Mouse (Mus musculus): ENCODE measurements at regions not wholly inside any gene's neighbourhood (a gene's known extent, or its start where the extent isn't known, plus 50 kb on each side); places are given as distances from the start of the nearest gene placed in this dataset.

DNA sequence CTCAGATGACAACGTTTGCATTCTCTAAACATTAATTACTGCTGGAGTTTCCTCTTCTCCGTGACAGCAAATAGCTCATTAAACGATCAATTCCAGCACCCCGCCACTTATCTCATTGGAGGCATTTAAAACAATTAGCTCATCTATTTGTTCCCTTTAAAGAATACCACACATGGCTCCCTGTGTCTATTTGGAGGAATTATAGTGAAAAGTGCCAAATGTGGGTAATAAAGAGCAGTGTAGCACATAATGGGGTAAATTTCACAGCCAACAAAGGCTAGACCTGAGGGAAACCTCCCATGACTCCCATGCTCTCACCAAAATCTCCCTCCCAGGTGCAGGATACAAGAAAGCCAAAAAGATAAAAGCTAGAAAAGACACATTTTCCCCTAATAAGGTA is 456.9 kb upstream of the Gcfc2 start:
- Histone ChIP-seq H3K4me3 (replicated peaks) (no peak overlapping the region), H3K36me3 (no peaks in the 10 kb centered on the region), H3K4me2 (replicated peaks) (no peak overlapping the region), H3K27me3 (replicated peaks) (no peaks in the 10 kb centered on the region), H3K4me1 (replicated peaks) (no peaks in the 10 kb centered on the region), H3K27ac (no peak overlapping the region), H3K9me3 (no peaks in the 10 kb centered on the region), H3K9ac (no peak overlapping the region)
- WGBS, result 57% methylated on average over 4 of the region's 4 CpGs
- ATAC-seq, result no peak

DNA sequence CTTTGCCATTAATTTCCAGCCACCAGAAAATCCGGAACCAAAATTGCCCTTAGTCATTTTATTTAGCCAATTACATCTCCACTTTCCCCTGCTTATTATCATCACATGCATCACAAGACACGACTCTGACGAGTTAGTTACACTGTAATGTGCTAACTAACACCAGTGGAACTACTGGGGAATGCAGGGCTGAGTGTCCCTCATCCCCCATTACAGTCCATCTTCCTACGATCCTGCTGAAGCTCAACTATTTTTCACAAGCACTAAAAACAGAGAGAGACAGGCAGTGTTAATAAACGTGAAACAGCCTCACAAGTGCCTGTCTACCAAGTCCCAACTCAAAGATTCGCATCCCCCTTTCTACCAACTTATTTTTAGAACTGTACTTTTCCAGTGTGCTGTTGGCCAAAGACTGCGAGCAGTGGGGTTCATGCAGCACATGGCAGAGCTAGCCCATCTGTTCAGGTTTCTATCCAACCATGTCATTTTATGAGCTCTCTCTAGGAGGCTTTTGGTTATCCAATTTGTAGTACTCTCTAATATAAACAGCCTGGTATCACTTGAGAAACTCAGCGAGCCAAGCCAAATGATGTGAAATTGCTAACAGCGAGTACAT is 452.0 kb upstream of the Gcfc2 start:
- Histone ChIP-seq H3K4me1 (replicated peaks) (no peaks in the 10 kb centered on the region), H3K4me3 (replicated peaks) (no peak overlapping the region), H3K9me3 (no peaks in the 10 kb centered on the region), H3K27me3 (replicated peaks) (no peaks in the 10 kb centered on the region), H3K4me2 (replicated peaks) (no peak overlapping the region), H3K9ac (no peak overlapping the region), H3K36me3 (no peaks in the 10 kb centered on the region), H3K27ac (no peak overlapping the region)
- ATAC-seq, result no peak
- 60% methylated on average over 9 of the region's 9 CpGs for WGBS

DNA sequence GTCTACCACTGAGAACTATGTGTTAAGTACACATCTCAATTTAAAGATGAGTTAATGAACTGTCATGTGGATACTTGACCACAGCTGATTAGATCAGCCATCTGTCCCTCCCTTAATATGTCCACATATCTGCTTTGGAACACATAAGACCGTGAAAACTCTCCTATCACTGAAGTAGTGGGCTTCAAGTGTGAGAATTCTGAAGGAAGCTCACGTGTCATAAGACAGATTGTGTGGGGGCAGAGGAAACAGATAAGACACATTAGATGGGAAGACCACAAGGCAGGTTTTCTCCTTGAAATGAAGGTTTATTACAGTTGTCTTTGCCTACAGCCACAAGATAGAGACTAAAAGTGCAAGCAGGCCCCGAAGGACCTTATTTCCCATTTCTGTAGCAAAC is 451.0 kb upstream of the Gcfc2 start:
- Histone ChIP-seq H3K4me1 (replicated peaks) (no peaks in the 10 kb centered on the region), H3K9me3 (no peaks in the 10 kb centered on the region), H3K9ac (no peak overlapping the region), H3K27me3 (replicated peaks) (no peaks in the 10 kb centered on the region), H3K27ac (no peak overlapping the region), H3K4me2 (replicated peaks) (no peak overlapping the region), H3K4me3 (replicated peaks) (no peak overlapping the region), H3K36me3 (no peaks in the 10 kb centered on the region)
- no peak for ATAC-seq
- 75% methylated on average over 3 of the region's 3 CpGs for WGBS

DNA sequence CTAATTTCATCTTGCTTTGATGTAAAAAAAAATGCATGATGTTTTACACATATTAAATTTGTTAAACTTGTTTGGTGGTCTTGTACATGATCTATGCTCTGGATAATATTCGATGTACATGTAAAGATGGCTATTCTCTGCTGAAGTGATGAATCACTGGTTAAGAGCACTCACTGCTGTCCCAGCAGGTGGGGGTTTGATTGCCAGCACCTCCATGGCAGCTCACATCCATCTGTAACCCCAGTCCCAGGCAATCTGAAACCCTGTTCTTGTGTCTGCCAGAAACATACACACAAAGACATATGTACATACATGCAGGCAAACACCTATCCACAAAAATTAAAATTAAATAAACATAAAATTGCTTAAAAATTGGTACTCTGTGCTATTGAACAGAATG is 448.7 kb upstream of the Gcfc2 start:
- H3K4me1 ChIP-seq (replicated peaks), result no peaks in the 10 kb centered on the region
- no peak overlapping the region for H3K9ac ChIP-seq
- 83% methylated on average over 1 of the region's 1 CpGs for WGBS
- H3K36me3 ChIP-seq, result no peaks in the 10 kb centered on the region
- ATAC-seq, result no peak
- no peaks in the 10 kb centered on the region for H3K9me3 ChIP-seq
- H3K27me3 ChIP-seq (replicated peaks), result no peaks in the 10 kb centered on the region
- no peak overlapping the region for H3K4me3 ChIP-seq (replicated peaks)
- H3K27ac ChIP-seq, result no peak overlapping the region
- H3K4me2 ChIP-seq (replicated peaks), result no peak overlapping the region

DNA sequence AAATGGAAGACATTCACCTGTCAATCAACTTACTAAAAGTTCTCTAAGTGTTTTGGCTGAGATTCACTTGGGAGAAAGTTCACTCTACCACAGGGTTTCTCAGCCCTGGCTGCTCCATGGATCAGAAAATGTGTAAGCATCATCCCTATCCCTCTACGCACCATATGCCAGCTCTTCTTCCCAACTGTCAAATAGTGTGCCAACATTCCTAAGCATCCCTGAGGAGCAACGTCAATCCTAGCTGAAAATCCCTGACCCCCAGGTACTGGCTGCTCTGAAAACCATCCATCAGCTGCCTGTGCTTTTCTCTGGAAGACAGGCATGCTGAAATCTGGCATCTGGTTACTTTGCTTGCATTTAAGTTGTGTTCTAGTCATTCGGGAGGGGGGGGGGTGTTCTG is 436.5 kb upstream of the Gcfc2 start:
- Histone ChIP-seq H3K4me1 (replicated peaks) (no peaks in the 10 kb centered on the region), H3K9ac (no peak overlapping the region), H3K4me2 (replicated peaks) (no peak overlapping the region), H3K27ac (no peak overlapping the region), H3K27me3 (replicated peaks) (no peaks in the 10 kb centered on the region), H3K9me3 (no peaks in the 10 kb centered on the region), H3K36me3 (no peaks in the 10 kb centered on the region), H3K4me3 (replicated peaks) (no peak overlapping the region)
- 67% methylated on average over 3 of the region's 3 CpGs for WGBS
- no peak for ATAC-seq

DNA sequence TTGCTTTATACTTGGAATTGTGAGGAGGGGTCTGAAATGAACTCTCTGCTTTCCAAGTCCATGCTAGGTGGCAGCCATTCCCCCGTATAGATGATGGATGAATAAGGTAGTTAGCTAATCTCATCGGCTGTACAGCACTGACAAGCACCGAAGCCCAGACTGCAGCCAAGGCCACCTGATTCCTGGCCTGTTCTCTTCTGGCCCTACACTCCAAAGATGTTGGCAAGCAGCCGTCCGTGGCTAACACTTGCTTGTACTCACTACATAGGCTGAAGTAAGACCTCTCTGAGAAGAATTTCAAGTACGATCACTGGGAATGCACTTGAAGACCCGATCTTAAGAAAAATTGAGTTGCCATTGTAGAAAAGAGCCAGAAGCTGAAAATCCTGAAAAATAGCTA is 427.2 kb upstream of the Gcfc2 start:
- ATAC-seq, result no peak
- Histone ChIP-seq H3K9ac (no peak overlapping the region), H3K36me3 (no peaks in the 10 kb centered on the region), H3K27ac (no peak overlapping the region), H3K4me1 (replicated peaks) (no peaks in the 10 kb centered on the region), H3K9me3 (no peaks in the 10 kb centered on the region), H3K4me2 (replicated peaks) (no peak overlapping the region), H3K4me3 (replicated peaks) (no peak overlapping the region), H3K27me3 (replicated peaks) (no peaks in the 10 kb centered on the region)
- WGBS, result 89% methylated on average over 7 of the region's 7 CpGs

DNA sequence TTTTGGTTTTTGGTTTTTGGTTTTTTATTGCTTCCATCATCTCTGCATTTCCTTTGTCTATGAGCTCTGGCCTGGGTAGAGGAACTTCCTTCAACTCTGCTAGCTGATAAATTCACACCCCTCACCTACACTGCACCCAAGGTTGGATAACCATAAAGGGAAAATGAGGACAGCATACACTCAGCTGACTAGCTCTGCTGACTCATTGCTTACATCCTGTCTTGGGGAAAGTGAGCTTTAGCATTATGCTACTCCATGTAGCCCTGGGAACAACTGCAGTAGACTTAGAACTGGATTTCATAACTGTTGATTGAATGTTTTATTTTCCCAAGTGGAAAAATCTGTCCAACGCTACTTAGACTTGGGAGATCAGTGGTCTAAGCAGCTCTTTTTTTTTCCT is 406.3 kb upstream of the Gcfc2 start:
- no peaks in the 10 kb centered on the region for H3K36me3 ChIP-seq
- H3K4me3 ChIP-seq (replicated peaks), result no peak overlapping the region
- WGBS, result 79% methylated on average over 1 of the region's 1 CpGs
- ATAC-seq, result no peak
- H3K9ac ChIP-seq, result no peak overlapping the region
- H3K27ac ChIP-seq, result no peak overlapping the region
- H3K4me1 ChIP-seq (replicated peaks), result no peaks in the 10 kb centered on the region
- no peak overlapping the region for H3K4me2 ChIP-seq (replicated peaks)
- H3K27me3 ChIP-seq (replicated peaks), result no peaks in the 10 kb centered on the region
- H3K9me3 ChIP-seq, result no peaks in the 10 kb centered on the region

DNA sequence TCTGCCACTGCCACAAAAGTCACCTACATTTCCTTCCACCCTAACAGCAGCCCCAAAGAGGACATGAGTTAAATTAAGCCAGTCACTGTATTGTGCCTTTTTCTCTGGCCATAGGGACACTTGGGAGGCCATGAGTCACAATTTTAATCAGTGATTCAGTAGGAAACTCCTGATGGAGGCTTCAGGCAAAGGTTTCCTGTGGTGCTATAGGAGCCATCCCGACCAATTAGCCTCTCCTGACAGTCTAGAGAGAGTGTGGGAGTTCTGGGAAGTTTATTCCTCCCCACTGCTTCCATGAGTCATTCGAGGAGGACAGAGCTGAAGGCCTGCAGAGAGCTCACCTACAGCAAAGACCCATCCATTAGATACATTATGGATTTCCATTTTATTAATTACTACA is 361.2 kb upstream of the Gcfc2 start:
- H3K36me3 ChIP-seq, result no peaks in the 10 kb centered on the region
- ATAC-seq, result no peak
- H3K4me2 ChIP-seq (replicated peaks), result no peak overlapping the region
- H3K27me3 ChIP-seq (replicated peaks), result no peaks in the 10 kb centered on the region
- H3K9ac ChIP-seq, result no peak overlapping the region
- no peaks in the 10 kb centered on the region for H3K9me3 ChIP-seq
- no peak overlapping the region for H3K27ac ChIP-seq
- H3K4me3 ChIP-seq (replicated peaks), result no peak overlapping the region
- WGBS, result 67% methylated on average over 2 of the region's 2 CpGs
- H3K4me1 ChIP-seq (replicated peaks), result no peaks in the 10 kb centered on the region

DNA sequence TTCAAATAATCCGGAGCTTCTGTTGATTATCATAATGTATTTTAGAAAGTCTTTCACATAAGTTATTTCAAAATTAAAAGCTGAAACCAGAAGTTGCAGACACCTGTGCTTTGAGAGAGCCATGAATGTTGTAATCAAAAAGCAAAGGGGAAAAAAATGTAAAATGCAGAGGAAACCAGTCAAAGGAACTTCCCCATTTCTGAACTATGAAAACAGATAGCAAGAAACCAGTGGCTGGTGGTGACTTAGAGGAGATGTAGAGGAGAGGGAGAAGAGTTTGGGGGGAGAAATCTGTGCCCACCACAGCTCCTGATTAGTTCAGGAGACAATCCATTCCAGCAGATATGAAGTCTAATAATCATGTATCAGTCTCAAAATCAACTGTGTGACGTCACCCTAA is 360.3 kb upstream of the Gcfc2 start:
- Histone ChIP-seq H3K27me3 (replicated peaks) (no peaks in the 10 kb centered on the region), H3K9ac (no peak overlapping the region), H3K9me3 (no peaks in the 10 kb centered on the region), H3K27ac (no peak overlapping the region), H3K4me2 (replicated peaks) (no peak overlapping the region), H3K36me3 (no peaks in the 10 kb centered on the region), H3K4me3 (replicated peaks) (no peak overlapping the region), H3K4me1 (replicated peaks) (no peaks in the 10 kb centered on the region)
- WGBS, result 77% methylated on average over 2 of the region's 2 CpGs
- ATAC-seq, result no peak

DNA sequence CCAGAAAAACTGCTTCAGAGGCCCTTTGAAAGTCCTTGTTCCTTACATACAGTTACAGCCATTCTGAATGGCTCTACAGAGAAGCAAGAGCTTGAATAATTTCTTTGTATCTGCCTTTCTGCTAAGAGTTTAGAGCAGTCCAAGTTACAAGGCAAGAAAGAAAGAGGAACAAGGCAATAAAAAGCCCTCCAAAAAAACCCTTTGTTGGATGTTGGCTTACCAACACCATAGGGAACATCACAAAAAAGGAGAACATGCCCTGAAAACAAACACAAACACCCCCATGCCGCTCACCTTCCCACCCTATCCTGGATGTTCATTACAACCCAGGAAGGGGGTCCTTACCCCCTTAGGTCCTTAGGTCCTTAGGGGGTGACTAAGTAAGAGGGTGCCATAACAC is 359.2 kb upstream of the Gcfc2 start:
- Histone ChIP-seq H3K4me3 (replicated peaks) (no peak overlapping the region), H3K9me3 (no peaks in the 10 kb centered on the region), H3K4me2 (replicated peaks) (no peak overlapping the region), H3K27me3 (replicated peaks) (no peaks in the 10 kb centered on the region), H3K4me1 (replicated peaks) (no peaks in the 10 kb centered on the region), H3K27ac (no peak overlapping the region), H3K9ac (no peak overlapping the region), H3K36me3 (no peaks in the 10 kb centered on the region)
- 88% methylated on average over 1 of the region's 1 CpGs for WGBS
- ATAC-seq, result no peak

DNA sequence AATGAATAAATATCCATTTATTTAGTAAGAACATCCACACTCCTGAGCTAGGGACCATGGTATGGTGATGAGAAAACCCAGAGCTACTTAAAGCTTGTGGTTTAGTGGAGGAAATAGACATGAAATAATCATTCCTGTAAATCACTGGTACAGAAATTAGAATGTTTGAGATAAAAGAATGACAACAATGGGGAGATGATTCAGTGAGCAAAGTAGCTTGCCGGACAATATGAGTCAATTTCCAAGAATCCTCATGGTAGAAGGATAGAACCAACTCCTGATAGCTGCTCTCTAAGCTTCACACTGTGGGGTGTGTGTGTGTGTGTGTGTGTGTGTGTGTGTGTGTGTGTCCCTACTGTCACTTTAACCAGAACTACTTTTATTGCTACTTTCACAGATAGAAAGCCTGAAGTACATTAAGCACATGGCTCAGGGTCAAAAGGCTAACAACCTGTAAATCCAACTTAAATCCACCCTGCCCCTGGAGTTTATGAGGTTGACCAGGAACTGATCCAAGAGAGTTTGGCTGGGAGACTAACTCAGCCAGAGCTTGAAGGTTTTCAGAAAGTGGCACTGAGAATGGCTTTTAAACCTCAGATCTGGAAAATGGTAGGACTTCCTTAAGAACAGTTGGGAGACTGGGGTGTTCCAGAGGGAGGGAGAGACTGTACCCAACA is 336.9 kb upstream of the Gcfc2 start:
- 59% methylated on average over 1 of the region's 1 CpGs for WGBS
- Histone ChIP-seq H3K27ac (no peak overlapping the region), H3K4me2 (replicated peaks) (no peak overlapping the region), H3K36me3 (no peaks in the 10 kb centered on the region), H3K9ac (no peak overlapping the region), H3K4me3 (replicated peaks) (no peak overlapping the region), H3K9me3 (no peaks in the 10 kb centered on the region), H3K27me3 (replicated peaks) (no peaks in the 10 kb centered on the region), H3K4me1 (replicated peaks) (no peaks in the 10 kb centered on the region)
- no peak for ATAC-seq

DNA sequence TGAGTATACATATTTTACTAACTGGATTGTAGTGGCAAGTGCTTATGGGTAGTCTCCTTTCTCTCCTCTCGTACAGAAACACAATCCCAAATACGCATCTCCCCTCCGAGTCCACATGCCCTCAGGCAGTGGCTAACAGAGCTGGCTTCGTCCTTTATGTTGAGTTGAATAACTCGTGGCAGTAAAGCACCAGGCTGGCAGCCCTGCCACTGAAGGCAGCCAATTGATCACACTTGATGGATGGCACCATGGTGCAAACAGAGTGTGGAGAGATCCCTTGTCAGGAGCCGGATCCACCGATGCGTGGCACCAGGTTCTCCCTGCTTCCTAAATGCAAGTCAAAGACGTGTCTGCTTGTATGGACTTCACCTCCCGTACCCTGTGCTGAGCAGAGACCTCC is 333.7 kb upstream of the Gcfc2 start:
- no peak overlapping the region for H3K4me3 ChIP-seq (replicated peaks)
- no peak overlapping the region for H3K9ac ChIP-seq
- no peaks in the 10 kb centered on the region for H3K36me3 ChIP-seq
- no peak overlapping the region for H3K27ac ChIP-seq
- H3K27me3 ChIP-seq (replicated peaks), result no peaks in the 10 kb centered on the region
- no peak for ATAC-seq
- no peaks in the 10 kb centered on the region for H3K9me3 ChIP-seq
- H3K4me1 ChIP-seq (replicated peaks), result no peaks in the 10 kb centered on the region
- WGBS, result 80% methylated on average over 10 of the region's 10 CpGs
- H3K4me2 ChIP-seq (replicated peaks), result no peak overlapping the region

DNA sequence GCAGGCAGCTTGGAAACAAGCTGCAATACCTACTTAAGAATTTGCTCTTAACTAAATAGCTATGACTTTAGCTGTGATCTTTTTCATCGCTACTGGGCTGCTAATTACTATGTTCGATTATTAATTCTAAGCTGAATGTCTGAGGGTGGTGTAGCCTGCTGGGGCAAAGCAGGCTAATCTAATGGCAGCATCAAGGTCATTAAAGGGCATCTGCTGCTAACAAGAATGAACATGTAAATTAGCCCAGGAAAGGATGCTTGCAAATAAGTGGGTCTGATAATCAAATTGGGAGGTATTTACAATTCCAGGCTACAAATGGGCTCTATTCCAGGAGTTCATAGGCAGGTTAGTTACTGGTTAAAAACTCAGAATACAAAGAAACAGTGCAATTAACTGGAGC is 327.5 kb upstream of the Gcfc2 start:
- no peak for ATAC-seq
- no peak overlapping the region for H3K9ac ChIP-seq
- H3K4me3 ChIP-seq (replicated peaks), result no peak overlapping the region
- no peaks in the 10 kb centered on the region for H3K9me3 ChIP-seq
- H3K27ac ChIP-seq, result no peak overlapping the region
- 91% methylated on average over 2 of the region's 2 CpGs for WGBS
- H3K36me3 ChIP-seq, result no peaks in the 10 kb centered on the region
- H3K4me1 ChIP-seq (replicated peaks), result no peaks in the 10 kb centered on the region
- H3K4me2 ChIP-seq (replicated peaks), result no peak overlapping the region
- no peaks in the 10 kb centered on the region for H3K27me3 ChIP-seq (replicated peaks)

Data from intestine, embryonic 15.5 days (tissue).